Mouse (Mus musculus) stomach, postnatal 0 days (tissue): ENCODE data around the gene Akr7a5.

ENCODE experiments used
- CTCF ChIP-seq: IDR thresholded peaks from 2 replicates; pipeline ENCODE4 v1.5.1; 2016; ENCODE audit warnings: antibody characterized with exemption, low read depth, mild to moderate bottlenecking, moderate library complexity
- EP300 ChIP-seq: optimal IDR thresholded peaks from 2 replicates; pipeline ENCODE3; 2016; ENCODE audit warnings: antibody characterized with exemption

- TF ChIP-seq CTCF = no peak
- no peak for TF ChIP-seq EP300
These were observed 40.4 kb upstream of the Akr7a5 start for GRCm38 (mm10) chr4:139270168-139270567.
